Mouse (Mus musculus): Measurements from ENCODE around the gene 2810004N23Rik.

Gene 2810004N23Rik

DNA sequence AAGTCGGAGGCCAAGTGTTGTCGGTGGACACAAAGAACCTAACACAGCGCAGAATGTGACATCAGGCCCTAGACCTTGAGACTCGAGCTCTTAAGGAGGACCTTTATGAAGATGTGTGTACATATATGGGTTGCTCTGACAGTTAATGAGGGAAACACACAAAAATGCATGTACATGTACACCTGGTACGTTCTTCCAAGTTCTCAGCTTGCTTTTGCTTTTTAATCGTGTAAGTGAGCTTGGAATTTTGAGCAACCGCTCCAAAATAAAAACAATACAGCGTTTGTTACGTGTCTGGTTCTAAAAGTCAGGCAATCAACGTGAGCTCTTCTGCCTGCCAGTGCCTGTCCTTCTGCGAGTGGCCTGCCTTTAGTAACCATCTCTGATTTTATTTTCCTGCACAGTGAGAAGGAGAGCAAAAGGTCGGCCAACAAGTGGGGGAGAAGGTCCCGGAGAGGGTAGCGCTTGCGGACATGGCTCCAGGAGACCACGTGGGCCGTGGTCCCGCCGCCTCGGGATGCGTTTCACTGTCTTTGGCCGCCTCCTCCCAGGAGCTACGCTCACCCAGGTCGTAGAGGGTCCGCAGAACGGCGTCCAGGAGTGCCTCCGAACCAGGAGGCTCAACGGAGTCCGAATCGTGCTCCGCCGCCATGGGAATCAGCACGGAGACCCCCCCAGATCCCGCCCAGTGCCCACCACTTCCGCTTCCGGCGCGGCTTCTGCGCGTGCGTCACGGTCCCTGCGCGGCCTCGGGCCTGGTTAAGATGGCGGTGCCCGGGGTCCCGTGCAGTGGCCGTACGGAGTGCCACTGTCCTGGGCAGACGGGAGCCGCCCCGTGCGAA is at the start of gene 2810004N23Rik, which contains the start of gene Gnpat:
TSS of gene 2810004N23Rik (minus strand) at position 800 of the 842 bp plus-strand sequence.
TSS of gene Gnpat (plus strand) at position 713 of the 842 bp plus-strand sequence.
- DNase-seq (ENCODE audit: extremely low spot score, low spot score): peak; percentile 98

DNA sequence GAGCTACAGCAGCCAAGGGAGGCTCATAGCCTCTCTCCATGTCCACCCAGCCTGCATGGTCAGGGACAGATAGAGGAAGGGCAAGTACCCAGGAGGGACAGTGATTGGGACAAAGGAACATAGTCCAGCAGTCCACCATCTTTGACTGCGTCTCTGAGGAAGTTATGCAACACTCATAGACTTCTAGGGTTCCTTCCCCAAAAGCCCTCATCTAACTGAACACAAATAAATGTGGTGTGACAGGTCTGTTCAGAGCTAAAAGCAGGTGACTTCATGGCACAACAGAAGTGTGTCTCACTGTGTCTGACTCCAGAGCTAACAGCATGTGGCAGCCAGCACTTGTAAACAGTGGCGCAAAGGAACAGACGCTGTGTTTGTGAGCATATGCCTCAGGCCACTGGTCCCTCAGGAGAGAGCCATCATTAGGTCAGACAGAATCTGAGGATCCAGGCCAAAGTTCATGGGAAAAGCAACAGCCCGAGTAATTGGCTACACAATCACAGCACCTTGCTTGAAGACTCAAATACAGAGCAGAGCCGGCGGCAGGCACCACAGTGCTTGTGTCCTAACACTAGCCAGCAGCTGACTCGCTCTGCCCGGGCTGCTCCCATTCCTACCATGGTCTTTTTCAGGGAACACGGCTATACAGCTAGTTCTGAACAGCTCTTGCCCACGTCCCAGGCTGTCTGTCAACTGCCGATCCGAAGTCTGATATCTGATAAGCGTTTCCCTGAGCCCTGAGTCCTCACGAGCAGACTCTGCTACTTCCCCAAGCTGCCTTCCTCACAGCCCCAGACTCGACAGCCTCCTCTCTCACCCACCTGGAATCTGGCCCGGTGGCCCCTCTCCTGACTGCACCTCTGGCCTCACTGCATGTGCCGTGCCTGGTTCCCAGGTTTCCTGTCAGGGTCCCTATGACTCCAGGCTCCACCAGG is 49.3 kb upstream of the 2810004N23Rik start:
- no peak for DNase-seq (ENCODE audit: extremely low spot score, low spot score)

DNA sequence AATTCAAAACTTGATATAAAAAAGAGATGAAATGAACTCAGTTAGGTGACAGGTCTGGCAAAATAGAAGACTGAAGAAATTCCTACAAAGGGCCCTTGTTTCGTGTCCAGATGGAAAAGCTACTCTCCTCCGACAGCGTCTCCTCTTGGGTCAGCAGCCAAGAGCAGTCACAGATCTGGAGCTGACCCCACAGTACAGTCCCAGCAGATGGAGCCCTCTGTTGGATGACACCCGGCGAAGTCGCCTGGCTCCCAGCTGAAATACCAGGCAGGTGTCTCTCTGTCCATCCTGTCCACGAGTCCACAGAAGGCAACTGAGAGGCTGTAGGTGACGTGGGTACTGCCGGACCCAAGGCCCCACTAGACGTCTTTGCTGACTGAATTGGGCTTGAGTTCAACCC is 47.4 kb upstream of the 2810004N23Rik start:
- DNase-seq (ENCODE audit: extremely low spot score, low spot score): no peak

DNA sequence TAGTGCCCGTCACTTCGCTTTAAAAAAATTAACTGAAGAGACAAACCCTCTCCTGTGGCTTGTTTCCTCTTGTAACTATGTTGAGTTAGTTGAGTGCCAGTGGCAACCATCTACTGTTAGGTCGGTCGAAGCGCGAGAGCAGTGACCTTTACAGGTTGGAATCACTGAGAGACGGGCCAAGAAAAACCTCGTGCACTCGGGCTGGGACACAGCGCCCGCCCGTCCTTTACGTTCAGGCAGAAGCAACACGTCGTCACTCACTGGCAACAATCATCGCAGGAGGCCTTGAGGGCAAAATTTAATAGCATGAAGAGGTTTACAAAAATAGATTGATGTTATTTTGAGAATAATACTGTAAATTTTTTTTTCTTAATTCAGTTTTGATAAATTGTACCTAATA is 47.0 kb upstream of the 2810004N23Rik start:
- DNase-seq (ENCODE audit: extremely low spot score, low spot score): no peak

DNA sequence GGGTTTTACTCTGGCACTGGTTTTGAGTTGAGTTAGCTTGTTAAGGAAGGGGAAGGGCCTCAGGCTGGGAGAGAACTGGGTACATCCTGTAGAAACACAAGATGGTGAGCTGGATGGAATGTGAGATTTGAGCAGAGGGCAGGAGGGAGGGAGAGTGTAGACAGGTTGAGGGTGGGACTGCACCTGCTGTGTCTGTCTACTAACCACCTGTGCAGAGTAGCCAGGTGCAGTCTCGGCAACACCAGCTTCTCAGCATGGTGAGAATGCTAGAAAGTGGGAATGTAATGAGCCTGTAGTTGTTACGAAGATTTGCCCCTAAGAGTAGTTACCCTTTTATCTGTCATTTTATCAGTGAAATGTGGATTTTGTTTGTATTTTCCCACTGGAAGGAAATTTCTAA is 42.6 kb upstream of the 2810004N23Rik start:
- DNase-seq (ENCODE audit: extremely low spot score, low spot score): no peak

DNA sequence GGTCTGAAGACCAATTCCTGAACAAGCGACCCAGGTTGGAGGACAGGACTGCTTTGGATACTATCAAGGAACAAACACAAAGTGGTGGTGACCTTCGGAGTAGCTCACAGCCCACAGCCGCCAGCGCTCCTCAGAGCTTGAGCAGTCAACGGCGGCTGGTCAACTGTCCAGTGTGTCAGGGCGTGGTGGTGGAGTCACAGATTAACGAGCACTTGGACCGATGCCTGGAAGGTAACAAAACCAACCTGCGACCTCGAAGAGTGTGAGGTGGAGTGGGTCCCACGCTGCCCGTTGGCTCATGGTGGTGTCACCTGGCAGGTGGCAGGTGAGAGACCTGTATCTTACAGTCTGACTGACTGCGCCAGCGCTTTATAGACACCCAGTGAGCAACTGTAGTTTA is 40.3 kb upstream of the 2810004N23Rik start:
- DNase-seq (ENCODE audit: extremely low spot score, low spot score): no peak

DNA sequence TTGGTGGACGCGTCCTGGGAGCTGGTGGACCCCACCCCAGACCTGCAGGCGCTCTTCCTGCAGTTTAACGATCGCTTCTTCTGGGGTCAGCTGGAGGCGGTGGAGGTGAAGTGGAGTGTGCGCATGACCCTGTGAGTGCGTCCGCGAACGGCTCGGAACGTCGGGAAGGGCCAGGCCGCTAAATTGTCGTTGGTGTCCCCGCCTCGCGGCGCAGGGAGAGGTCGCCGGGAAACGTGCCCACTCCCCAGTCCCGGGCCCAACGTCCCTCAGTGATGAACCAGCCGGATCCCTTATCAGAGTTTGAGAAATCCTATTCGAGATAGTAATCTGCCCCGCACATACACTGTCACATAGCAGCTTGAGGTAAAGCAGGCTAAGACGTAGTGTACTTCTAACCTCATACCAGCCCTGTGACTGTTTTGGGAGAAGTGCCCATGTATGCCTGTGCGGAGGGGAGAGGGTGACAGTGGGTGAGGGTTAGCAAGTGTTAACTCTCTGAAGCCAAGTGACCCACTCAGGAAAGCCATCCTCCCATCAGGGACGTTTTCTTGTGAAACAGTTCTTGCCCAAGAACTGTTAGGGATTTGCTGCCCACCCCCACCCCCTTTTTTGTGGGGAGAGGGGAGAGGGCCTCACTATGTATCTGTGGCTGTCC is 35.5 kb upstream of the 2810004N23Rik start:
- no peak for DNase-seq (ENCODE audit: extremely low spot score, low spot score)

DNA sequence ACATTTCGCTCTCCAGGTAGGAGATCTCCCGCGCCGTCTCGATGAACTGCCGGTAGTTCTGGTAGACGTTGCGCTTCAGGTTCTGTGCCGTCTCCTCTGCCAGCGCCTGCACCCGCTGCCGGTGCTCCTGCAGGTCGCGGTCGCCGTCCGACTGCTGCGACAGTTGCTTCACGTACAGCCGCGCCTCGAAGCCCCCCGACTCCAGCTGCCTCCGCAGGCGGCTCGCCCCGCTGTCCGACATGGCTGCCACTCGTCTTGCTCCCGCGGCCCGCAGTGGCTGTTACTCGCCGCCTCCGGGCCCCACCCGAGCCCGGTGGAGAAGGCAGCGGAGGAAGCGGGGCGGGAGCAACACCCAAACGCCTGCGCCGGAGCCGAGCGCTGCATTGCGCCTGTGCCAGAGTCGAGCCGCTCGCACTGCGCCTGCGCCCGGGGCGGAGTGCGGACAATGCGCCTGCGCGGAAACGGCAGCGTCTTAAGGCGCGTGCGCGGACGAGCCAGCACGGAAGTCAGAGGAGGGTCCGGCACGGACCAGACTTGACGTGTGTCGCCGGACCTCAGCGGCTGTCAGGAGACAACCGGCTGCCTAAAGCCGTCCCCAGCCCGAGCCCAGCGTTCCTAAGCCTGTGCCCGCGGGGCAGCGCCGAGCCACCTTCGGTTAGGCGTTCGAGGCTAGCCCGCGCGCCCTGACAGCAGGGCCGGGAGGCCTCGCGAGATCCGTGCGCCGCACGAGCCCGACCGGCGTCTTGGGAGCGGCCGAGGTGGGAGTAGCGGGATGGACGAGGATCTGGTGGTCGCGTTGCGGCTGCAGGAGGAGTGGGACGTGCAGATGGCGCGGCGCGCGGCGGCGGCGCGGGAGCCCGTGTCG is 34.7 kb upstream of the 2810004N23Rik start, which contains the start of the genes Exoc8 and Sprtn:
TSS of gene Exoc8 (minus strand) at position 320 of the 865 bp plus-strand sequence.
TSS of gene Sprtn (plus strand) at position 501 of the 865 bp plus-strand sequence.
- peak; percentile 99 for DNase-seq (ENCODE audit: extremely low spot score, low spot score)

DNA sequence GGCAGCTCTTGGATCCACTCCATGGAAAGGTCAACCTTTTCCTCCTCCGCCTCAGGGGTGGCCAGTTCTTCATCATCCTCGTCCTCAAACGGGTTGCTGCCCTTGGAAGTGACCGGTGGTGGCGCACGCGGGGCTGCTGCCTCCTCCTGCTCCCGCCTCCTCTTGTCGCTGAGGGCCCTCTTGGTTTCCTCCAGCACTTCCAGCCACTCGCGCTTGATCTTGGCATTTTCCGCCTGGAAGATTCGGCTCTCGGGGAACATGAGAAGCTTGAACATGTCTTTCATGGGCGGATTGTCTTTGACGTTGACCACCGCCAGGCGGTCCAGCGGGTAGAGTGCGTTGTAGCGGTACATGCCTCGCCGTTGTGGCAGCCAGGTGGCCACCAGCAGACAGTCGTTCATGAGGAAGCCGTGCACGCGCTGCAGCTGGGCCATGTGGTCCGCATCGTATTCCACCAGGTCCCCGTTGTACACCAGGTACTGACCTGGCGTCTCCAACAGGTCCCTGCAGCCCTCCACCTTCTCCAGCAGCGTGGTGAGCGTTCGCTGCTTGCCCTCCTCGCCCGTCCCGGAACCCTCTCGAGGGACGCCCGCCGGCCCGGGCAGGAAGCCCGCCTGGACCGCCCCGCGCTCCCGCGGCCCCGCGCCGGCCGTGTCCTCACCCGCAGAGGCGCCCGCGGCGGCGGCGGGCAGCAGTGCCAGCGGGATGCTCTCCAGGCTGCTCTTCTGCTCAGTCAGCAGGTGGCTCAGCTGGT is 33.9 kb upstream of the 2810004N23Rik start:
- peak; percentile 68 for DNase-seq (ENCODE audit: extremely low spot score, low spot score)

DNA sequence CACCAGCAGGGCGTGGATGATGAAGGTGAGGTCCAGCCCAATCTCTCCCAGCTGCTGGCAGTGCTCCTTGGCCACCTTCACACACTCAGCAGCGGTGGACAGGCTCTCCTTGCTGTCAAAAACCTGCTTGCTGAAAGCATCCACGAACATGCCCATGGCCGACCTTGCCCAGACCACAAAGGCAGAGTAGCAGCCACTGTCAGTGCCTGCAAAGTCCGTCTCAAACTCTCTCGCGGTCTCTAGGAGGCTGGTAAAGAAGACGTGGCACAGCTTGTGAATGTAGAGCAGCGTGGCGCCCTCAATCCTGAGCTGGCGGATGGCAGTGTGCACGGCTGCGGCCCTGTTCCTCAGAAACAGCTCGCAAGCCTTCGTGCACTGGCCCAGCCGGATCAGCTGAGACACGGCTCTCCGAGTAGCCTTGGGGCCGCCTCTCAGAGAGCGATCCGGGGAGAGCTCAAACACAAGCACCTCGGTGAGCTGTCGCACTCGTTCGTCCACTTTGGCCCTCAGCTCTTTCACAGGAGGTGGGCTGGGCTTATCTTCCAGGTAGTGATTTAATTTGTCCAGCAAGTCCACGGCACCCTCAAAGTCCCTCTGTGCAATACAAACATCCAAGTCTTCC is 33.2 kb upstream of the 2810004N23Rik start:
- no peak for DNase-seq (ENCODE audit: extremely low spot score, low spot score)

DNA sequence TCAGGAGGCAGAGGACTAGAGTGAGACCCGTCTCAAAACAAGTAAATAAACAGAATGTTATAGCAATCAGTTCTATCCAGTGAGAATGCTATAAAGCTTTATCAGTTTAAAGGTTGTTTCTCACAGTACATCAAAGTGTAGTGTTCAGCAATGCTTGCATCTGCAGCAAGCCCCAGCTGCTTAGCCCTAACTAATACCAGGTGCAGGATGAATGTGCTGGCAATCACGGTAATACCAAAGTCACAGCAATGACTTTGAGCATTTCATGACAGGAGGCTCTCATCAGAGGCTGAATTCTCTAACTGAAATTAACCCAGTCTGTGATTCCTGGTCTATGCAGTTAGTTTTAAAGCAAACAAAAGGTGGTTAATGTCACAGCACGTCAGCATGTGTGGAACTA is 29.7 kb upstream of the 2810004N23Rik start:
- DNase-seq (ENCODE audit: extremely low spot score, low spot score): no peak

DNA sequence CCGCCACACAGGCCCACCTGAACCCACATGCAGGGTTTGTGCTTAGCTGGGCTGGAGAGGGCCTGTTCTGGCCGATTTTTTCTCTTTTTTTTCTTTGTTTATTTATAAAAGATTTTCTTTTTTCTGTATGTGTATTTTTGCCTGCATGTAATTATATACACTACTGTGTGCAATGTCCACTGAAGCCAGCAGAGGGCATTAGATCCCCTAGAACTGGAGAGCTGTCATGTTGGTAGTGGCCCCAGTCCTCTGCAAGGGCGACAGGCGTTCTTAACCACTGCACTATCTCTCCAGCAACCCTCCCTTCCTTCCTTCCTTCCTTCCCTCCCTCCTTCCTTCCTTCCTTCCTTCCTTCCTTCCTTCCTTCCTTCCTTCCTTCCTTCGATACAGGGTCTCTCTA is 25.5 kb upstream of the 2810004N23Rik start:
- DNase-seq (ENCODE audit: extremely low spot score, low spot score): no peak

DNA sequence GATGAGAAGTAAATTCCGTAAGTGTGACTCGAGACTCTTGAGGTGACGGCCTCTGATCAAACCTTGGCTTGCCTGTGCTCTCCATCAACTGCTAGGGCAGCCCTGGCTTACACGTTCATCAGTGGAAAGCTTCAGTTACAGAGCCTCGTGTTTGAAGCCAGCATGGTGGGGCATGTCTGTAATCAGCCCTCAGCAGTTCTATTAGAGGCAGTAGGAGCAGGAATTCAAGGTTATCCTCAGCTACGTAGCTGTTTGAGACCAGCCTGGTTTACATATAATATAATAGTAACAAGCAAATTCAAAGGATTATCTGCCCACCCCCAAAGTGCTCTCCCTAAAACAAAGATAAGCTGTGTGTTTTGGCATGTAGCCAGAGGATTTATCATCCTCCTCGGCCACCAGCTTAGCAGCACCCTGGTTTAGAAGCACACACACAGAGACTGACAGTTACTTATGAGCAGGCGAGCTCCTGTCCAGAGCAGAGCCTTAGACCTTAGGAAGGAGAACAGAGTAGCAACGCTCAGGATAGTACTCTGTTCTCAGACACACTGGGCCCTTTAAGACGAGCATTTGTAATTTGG is 16.1 kb upstream of the 2810004N23Rik start:
- no peak for DNase-seq (ENCODE audit: extremely low spot score, low spot score)

DNA sequence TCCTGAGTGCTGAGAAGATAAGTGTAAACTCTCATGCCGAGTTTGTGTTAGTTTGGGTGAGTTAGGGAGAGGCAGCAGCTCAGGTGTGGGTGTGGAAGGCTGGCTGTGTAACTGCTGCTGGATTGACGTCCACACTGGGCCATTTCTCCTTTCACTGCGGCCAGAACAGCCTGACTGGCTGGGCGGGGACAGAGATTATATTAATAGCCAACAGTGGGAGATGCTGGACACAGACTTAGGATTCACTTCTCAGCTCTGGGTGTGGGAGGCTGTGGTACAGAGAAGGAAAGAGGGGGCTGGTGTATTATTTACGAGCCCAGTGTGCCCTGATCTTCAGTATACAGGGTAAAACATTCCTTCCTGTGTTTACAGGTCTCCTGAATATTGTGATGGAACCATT is 15.2 kb upstream of the 2810004N23Rik start:
- DNase-seq (ENCODE audit: extremely low spot score, low spot score): no peak

DNA sequence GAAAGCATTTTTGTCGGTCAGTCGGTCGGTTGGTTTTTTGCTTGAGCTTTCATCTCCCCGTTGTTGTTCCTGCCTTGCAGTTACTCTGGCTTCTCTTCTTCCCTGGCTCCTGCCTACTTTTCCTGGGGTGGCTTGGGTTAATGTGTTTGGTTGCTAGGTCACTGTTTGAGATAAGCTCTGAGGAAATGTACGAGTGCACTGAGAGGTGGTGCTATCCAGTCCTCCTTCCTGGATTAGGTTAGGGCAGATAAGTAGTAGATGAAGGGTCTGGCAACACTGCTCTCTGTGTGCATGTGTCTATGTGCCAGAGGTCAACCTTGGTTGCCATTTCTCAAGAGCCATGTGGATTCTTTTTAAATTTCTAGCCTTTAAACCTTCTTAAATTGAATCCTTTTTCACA is 9.8 kb upstream of the 2810004N23Rik start:
- DNase-seq (ENCODE audit: extremely low spot score, low spot score): no peak

DNA sequence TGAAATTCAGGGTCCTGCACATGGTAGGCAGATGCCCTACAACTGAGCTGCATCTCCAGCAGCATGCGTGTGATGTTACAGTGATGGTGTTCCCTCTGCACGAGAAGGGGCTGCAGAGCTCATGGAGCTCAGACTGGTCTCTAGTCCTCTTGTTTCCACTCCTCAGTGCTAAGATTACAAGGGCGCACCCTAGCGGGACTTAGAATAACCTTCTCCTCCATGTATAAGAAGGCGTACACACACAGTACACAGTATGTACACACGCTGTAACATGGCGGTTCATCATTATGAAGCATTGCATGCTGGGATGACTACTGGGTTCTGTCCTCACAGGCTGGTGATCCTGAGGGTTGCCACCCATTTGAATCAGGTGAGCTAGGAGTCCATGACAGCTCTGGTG is 9.2 kb upstream of the 2810004N23Rik start:
- DNase-seq (ENCODE audit: extremely low spot score, low spot score): no peak

DNA sequence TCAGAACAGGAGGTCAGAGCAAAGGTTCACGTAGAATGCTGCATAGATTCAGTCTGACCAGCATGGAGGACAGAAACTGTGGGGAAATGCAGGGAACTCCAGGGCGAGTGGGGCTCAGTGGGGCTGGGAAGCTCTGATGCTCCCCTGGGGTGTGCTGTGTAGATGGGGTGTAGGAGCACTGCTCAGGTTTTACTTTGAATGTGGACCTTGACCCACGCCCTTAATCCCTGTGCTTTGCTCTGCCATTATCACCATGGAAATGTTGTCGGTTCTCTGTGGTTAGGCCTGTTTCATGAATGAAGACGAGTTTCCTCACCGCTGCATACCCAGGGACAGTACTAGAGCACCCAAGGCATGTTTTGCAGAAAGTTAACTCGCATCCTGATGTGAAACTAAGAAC is 8.6 kb upstream of the 2810004N23Rik start:
- no peak for DNase-seq (ENCODE audit: extremely low spot score, low spot score)

DNA sequence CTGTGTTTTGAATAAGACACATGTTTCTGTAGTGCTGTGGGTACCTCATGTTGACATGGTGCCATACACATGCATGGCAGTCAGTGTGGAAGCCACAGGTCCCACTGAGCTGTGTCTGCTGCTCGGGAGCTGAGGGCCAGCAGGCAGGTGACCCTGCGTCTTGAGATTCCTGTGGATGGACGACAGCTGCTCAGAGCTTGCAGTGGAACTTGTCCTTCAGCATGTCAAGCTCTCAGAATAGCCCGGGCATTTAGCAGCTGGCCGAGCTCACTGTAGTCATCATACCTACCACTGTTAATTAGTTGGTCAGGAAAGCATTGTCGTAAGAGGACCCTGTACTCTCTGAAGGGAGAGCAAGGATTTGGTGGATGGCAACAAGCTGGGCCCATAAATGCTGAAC is 6.8 kb upstream of the 2810004N23Rik start:
- no peak for DNase-seq (ENCODE audit: extremely low spot score, low spot score)

DNA sequence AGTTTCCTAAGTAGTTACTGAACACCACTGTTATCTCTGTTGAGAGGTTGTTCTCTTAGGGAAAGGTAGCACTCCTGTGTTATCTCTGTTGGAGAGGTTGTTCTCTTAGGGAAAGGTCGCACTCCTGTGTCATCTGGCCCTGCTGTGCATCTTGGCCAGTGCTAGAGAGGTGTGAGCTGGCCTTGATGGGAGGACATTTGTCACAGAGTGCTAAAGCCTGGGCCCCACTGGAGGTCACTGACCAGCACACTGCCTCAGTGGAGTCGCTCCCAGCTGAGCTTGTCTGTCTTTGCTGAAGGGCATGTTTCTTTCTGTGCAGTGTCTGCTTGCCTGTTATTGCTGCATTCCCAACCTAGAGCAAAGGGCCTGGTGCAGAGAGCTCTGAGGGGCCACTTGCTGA is 4.2 kb upstream of the 2810004N23Rik start:
- no peak for DNase-seq (ENCODE audit: extremely low spot score, low spot score)

Measured in neural tube, embryonic 10.5 days (tissue).